Mouse (Mus musculus) B cell, adult (primary cell): Measurements from ENCODE around the gene Clic6. TPM values are rescaled to one million over a fixed set of nuclear protein-coding genes. Genes with fewer than 3 reads are reported as not detected.

Source experiments
- total RNA-seq: library from RNA; stranded (reverse); gene quantifications from 4 replicates; pipeline ENCODE4 v1.2.4, GENCODE M21; 2023; ENCODE audit not compliant: inconsistent age

The Clic6 gene
- total RNA-seq = not detected in 4 replicates

DNA sequence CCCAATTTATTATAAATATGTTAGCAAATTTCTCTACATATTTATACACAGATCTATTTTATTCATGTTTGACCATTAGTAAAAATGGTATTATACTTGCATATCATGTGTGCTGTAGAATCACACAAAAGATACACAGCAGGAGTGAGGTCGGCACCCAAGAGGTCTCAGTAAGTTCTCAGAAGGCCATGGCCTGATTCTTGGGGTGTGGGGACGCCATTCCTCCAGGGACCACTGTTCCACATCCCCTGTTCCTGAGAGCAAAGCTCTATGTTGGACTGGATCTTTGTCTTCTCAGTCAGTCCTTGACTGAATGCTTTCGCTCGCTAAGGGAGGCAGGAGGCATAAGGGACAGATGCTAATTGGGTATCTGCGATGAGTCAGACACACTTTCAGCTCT is at the start of gene Clic6:
TSS of gene Clic6 (plus strand) at position 301 of the 400 bp plus-strand sequence.

DNA sequence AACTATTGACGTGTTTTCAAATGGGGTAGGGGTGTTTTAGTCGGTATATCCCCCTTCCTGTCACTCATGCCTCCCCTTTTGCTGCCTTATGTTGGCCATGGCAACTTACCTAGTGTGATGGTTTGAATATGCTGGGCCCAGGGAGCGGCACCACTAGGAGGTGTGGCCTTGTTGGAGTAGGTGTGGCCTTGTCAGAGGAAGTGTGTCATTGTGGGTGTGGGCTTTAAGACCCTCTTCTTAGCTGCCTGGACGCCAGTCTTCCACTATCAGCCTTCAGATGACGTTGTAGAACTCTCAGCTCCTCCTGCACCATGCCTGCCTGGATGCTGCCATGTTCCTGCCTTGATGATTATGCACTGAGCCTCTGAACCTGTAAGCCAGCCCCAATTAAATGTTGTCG is 14.8 kb upstream of the Clic6 start, which contains the start of gene Rcan1:
TSS of gene Rcan1 (minus strand) at position 162 of the 400 bp plus-strand sequence.

Other genes starting within 250 kb of the Clic6 start
- not detected in 4 replicates for gene Kcne2, start 193.3 kb upstream of the Clic6 start, total RNA-seq
- gene Smim11, start 184.4 kb upstream of the Clic6 start, total RNA-seq = 14.7 to 31.6 TPM (median 27.6 TPM) in 4 replicates
- gene Fam243, start 164.3 kb upstream of the Clic6 start, total RNA-seq = not detected in 4 replicates
- gene Kcne1, start 126.3 kb upstream of the Clic6 start, total RNA-seq = not detected in 4 replicates
- 6.9 to 11.0 TPM (median 7.6 TPM) in 4 replicates for gene Rcan1, start 14.9 kb upstream of the Clic6 start, total RNA-seq